Mouse (Mus musculus): ENCODE measurements around the gene Adarb2. TPM values are rescaled to one million over a fixed set of nuclear protein-coding genes. Genes with fewer than 3 reads are reported as not detected.

Gene Adarb2
- polyA plus RNA-seq (2014; fragmentation: Illumina TruSeq; extraction: RNeasy Lipid Tissue Mini Kit (QIAGEN cat#74804); ENCODE audit: low read depth, low replicate concordance) = not detected

GRCm38 (mm10) chr13:8202681-8203476, at the start of gene Adarb2:
TSS of gene Adarb2 (plus strand) at chr13:8202866.

